Mouse (Mus musculus) hindbrain, postnatal 0 days (tissue): ENCODE measurements around the gene Arpp21. TPM values are rescaled to one million over a fixed set of nuclear protein-coding genes. Genes with fewer than 3 reads are reported as not detected.

Source experiments
- ATAC-seq: fragments of 200-750 bp; cut with Nextera tagmentation; 2 replicates; pipeline ENCODE4 v1.8.0; 2017; ENCODE audit warnings: mild to moderate bottlenecking, moderate TSS enrichment, moderate library complexity
- DNase-seq: peaks from one replicate; pipeline ENCODE4 v3.0.0-alpha.2; 2015; ENCODE audit warnings: low spot score
- H3K27ac ChIP-seq: fragments of 300-500 bp; sonication (generic); 2 replicates; pipeline ENCODE4 v1.5.1; 2014; ENCODE audit warnings: mild to moderate bottlenecking
- H3K27me3 ChIP-seq: fragments of 300-500 bp; sonication (generic); 2 replicates; pipeline ENCODE4 v1.6.1; 2014; ENCODE audit warnings: low read length, mixed read lengths; ENCODE audit not compliant: insufficient read depth
- H3K36me3 ChIP-seq: fragments of 300-500 bp; sonication (generic); 2 replicates; pipeline ENCODE4 v1.6.1; 2014; ENCODE audit warnings: low read length, mixed read lengths; ENCODE audit not compliant: insufficient read depth
- H3K4me1 ChIP-seq: fragments of 300-500 bp; sonication (generic); 2 replicates; pipeline ENCODE4 v1.6.1; 2014; ENCODE audit warnings: antibody characterized with exemption, low read length, mixed read lengths; ENCODE audit not compliant: insufficient read depth
- H3K4me2 ChIP-seq: fragments of 300-500 bp; sonication (generic); 2 replicates; pipeline ENCODE4 v1.6.1; 2014; ENCODE audit warnings: low read depth, mild to moderate bottlenecking, low read length, moderate library complexity, mixed read lengths
- H3K4me3 ChIP-seq: fragments of 300-500 bp; sonication (generic); 2 replicates; pipeline ENCODE4 v1.5.1; 2014; ENCODE audit warnings: low read length
- H3K9ac ChIP-seq: fragments of 300-500 bp; sonication (generic); replicated peaks from 2 replicates; pipeline ENCODE4 v1.6.1; 2014; ENCODE audit warnings: mild to moderate bottlenecking, low read length, moderate library complexity, mixed read lengths
- H3K9me3 ChIP-seq: fragments of 300-500 bp; sonication (generic); 2 replicates; pipeline ENCODE4 v1.6.1; 2016; ENCODE audit warnings: low read length, mixed read lengths
- CTCF ChIP-seq: IDR thresholded peaks from 2 replicates; pipeline ENCODE4 v1.5.1; 2016; ENCODE audit warnings: antibody characterized with exemption, control low read depth, low read depth
- WGBS: fragments of 180-500 bp; shearing (Covaris S2); extraction: QIAGEN DNeasy Blood & Tissue Kit; methylation state at CpG from one replicate; pipeline ENCODE4 v1.1.7; 2014; 5-methylcytosine and 5-hydroxymethylcytosine counted together
- polyA plus RNA-seq: library from polyadenylated mRNA; unstranded; fragments of >200 nt; fragmentation: Nextera tagmentation; extraction: Ambion mirVana; gene quantifications from 2 replicates; pipeline ENCODE4 v1.2.1, GENCODE M21; 2015
- total RNA-seq: library from RNA; depleted of rRNA; stranded (reverse); fragments of >200 nt; gene quantifications from 2 replicates; pipeline ENCODE4 v1.2.3, GENCODE M21; 2014

Gene Arpp21
- total and polyA plus RNA-seq, 2 experiments from 2014 or later: 60.9 to 80.5 TPM

DNA sequence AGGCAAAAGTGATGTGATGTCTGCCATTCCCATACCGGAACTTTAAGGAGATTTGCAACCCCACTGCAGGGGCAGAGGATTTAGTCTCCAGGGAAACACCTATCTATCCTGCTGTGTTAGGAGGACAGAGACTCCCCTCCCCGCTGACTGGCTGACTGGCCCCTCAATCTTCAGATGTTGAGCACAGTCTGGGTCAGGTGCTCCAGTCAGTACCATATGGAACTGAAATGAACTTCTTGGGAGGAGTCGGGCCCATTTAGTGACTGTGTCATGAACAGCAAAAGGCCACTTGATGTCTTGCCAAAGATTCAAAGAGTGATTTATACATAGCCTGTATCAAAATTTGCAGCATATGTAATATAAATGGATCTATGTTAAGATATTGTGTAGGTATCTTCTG lies 116.2 kb downstream of the Arpp21 start:
- Histone ChIP-seq H3K9ac (0 out of 2 replicates have a peak overlapping the region, but pooled peaks have one; percentile 34), H3K27me3 (no peaks in the 10 kb centered on the region), H3K4me3 (no peak overlapping the region), H3K4me1 (peaks cover 11% of the 10 kb centered on the region; the same call in 1 of the 2 replicates), H3K36me3 (no peaks in the 10 kb centered on the region; the same call in 1 of the 2 replicates), H3K4me2 (no peak overlapping the region), H3K9me3 (no peaks in the 10 kb centered on the region), H3K27ac (peak overlapping the region; percentile 81; the same call in 1 of the 2 replicates)
- ATAC-seq (no peak), DNase-seq (no peak)
- no peak for TF ChIP-seq CTCF
- WGBS: 35% methylated on average over 3 of the region's 3 CpGs

DNA sequence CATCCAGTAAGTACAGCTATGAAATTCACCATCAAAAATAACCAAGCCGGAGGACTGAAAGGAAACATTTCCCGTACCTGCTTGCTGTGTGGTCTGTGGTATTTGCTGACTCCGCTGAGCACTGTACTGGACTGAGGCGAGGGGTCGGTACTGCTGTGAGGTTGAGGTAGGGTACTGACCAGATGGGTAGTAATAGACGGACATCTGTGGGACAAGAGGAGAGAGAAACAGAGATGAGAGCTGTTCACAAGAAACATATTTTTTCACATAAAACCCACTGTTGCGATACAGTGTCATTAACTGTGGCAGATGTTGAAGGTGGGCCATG lies 116.7 kb downstream of the Arpp21 start:
- no peak overlapping the region for H3K4me3 ChIP-seq
- ATAC-seq (no peak), DNase-seq (no peak)
- no peak for TF ChIP-seq CTCF
- no peaks in the 10 kb centered on the region for H3K9me3 ChIP-seq
- H3K4me1 ChIP-seq: peaks cover 11% of the 10 kb centered on the region; the same call in 1 of the 2 replicates
- H3K27ac ChIP-seq: peak overlapping the region; percentile 81
- peak overlapping the region; percentile 34; the same call in 1 of the 2 replicates for H3K9ac ChIP-seq
- no peak overlapping the region for H3K4me2 ChIP-seq
- H3K36me3 ChIP-seq: no peaks in the 10 kb centered on the region; the same call in 1 of the 2 replicates
- no peaks in the 10 kb centered on the region for H3K27me3 ChIP-seq
- WGBS: 21% methylated on average over 7 of the region's 7 CpGs

DNA sequence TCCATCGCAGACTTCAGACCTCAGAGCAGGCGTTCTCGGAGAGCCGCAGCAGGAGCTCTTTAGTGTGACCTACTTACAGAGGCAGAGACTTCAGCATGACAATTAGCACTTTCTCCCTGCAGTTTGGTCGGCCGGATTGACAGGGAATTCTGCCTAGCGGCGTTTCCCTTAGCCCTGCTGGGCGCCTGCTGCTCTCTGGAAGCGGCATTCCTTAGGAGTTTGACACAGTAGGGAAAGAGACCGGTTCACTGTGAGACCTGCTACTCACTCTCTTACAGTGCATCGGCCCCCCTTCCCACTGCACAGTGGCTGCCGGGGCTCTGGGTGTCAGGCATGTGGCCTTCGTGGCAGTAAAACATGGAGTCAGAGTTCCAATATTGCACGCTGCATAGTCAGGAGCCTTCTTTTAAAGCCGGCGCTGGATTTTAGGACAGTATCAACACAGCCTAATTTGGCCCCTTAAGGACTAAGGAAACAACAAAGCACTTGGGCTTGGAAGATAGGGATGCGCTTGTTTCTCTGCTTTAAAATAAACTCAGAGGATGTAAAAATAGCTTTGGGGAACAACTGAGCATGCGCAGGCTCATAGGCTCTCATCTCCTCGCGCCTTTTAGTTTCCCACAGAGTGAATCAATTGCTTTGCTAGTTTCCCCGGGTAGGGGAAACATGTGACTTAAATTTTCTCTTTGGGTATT lies 117.2 kb downstream of the Arpp21 start:
- Histone ChIP-seq H3K36me3 (no peaks in the 10 kb centered on the region; the same call in 1 of the 2 replicates), H3K4me1 (peaks cover 9% of the 10 kb centered on the region; the same call in 1 of the 2 replicates), H3K27me3 (no peaks in the 10 kb centered on the region), H3K9me3 (no peaks in the 10 kb centered on the region), H3K4me3 (0 out of 2 replicates have a peak overlapping the region, but pooled peaks have one; percentile 1), H3K4me2 (peak overlapping the region; percentile 44), H3K9ac (peak overlapping the region; percentile 34; the same call in 1 of the 2 replicates), H3K27ac (peak overlapping the region; percentile 81)
- ATAC-seq (peak; percentile 87), DNase-seq (peak; percentile 74)
- no peak for TF ChIP-seq CTCF
- 4% methylated on average over 22 of the region's 22 CpGs for WGBS

DNA sequence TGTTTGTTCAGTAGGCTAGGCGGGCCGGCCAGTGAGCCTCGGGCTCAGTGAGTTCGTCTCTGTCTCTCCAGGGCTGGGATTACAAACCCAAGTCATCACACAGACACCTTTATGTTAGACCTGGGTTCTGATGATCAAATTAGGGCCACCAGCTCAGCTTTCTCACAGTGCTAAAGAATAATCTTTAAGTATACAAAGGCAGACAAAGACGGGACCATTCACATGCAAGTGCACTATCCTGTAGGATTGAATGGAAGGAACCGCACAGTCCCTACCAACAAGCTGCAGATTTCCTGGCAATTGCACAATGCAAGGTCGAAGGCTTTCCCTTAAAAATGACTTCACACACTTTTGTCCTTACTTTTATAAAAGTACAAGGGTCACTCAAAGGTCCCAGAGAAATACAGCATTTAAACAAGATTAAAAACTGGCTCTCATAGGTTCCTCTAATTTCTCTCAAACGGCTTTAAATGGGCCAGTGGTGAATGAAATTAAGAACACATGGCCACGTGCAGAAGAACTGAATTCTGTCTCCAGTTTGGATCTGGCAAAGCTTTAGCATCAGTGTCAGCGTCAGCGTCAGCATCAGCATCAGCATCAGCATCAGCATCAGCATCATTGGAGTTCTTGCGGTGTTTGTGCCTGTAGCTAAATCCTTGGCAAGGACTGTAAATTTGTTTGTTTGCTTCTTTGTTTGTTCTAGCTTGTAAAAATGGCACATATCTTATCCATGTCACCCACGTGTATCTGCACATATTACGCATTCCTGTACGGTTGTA lies 117.9 kb downstream of the Arpp21 start:
- Histone ChIP-seq H3K4me2 (peak overlapping the region; percentile 44), H3K4me1 (peaks cover 6% of the 10 kb centered on the region; the same call in 1 of the 2 replicates), H3K9ac (0 out of 2 replicates have a peak overlapping the region, but pooled peaks have one; percentile 34), H3K27ac (peak overlapping the region; percentile 81), H3K4me3 (0 out of 2 replicates have a peak overlapping the region, but pooled peaks have one; percentile 1), H3K9me3 (no peaks in the 10 kb centered on the region), H3K27me3 (no peaks in the 10 kb centered on the region), H3K36me3 (no peaks in the 10 kb centered on the region)
- TF ChIP-seq CTCF: no peak
- ATAC-seq (peak; percentile 54), DNase-seq (no peak)
- 25% methylated on average over 15 of the region's 15 CpGs for WGBS

- Histone ChIP-seq H3K9me3 (no peaks in the 10 kb centered on the region), H3K27ac (no peak overlapping the region), H3K4me2 (no peak overlapping the region), H3K4me3 (no peak overlapping the region), H3K36me3 (peaks cover 6% of the 10 kb centered on the region; the same call in 1 of the 2 replicates), H3K27me3 (no peaks in the 10 kb centered on the region), H3K4me1 (no peaks in the 10 kb centered on the region), H3K9ac (no peak overlapping the region)
- ATAC-seq: no peak
- peak; percentile 59 for TF ChIP-seq CTCF
- 94% methylated on average over 5 of the region's 5 CpGs for WGBS
- peak; percentile 39 for DNase-seq
Observed at GRCm38 (mm10) chr9:112111610-112112009, 124.1 kb downstream of the Arpp21 start.

GRCm38 (mm10) chr9:112102852-112103192 lies 132.9 kb downstream of the Arpp21 start:
- no peak for ATAC-seq
- no peak overlapping the region for H3K4me3 ChIP-seq
- no peak overlapping the region for H3K4me2 ChIP-seq
- 55% methylated on average over 2 of the region's 2 CpGs for WGBS
- H3K9ac ChIP-seq: no peak overlapping the region
- H3K27me3 ChIP-seq: no peaks in the 10 kb centered on the region
- DNase-seq: no peak
- H3K4me1 ChIP-seq: no peaks in the 10 kb centered on the region
- no peak for TF ChIP-seq CTCF
- no peaks in the 10 kb centered on the region for H3K9me3 ChIP-seq
- no peaks in the 10 kb centered on the region for H3K36me3 ChIP-seq
- peak overlapping the region; percentile 32; the same call in 1 of the 2 replicates for H3K27ac ChIP-seq
